Mouse (Mus musculus) limb, embryonic 15.5 days (tissue): ENCODE measurements at regions not wholly inside any gene's neighbourhood (a gene's known extent, or its start where the extent isn't known, plus 50 kb on each side); places are given as distances from the start of the nearest gene placed in this dataset.

Experiments
- ATAC-seq: fragments of 200-750 bp; cut with Nextera tagmentation; 2 replicates; pipeline ENCODE4 v1.8.0; 2017; ENCODE audit warnings: low read depth, moderate TSS enrichment; ENCODE audit not compliant: insufficient number of reproducible peaks, low FRiP score, low TSS enrichment
- H3K27ac ChIP-seq: fragments of 300-500 bp; sonication (generic); 2 replicates; pipeline ENCODE4 v1.5.1; 2015; ENCODE audit warnings: moderate library complexity, mild to moderate bottlenecking, inconsistent platforms
- H3K27me3 ChIP-seq: fragments of 300-500 bp; sonication (generic); 2 replicates; pipeline ENCODE4 v1.6.1; 2015; ENCODE audit warnings: inconsistent platforms
- H3K36me3 ChIP-seq: fragments of 300-500 bp; sonication (generic); 2 replicates; pipeline ENCODE4 v1.6.1; 2015; ENCODE audit warnings: inconsistent platforms
- H3K4me1 ChIP-seq: fragments of 300-500 bp; sonication (generic); 2 replicates; pipeline ENCODE4 v1.6.1; 2015; ENCODE audit warnings: inconsistent platforms
- H3K4me2 ChIP-seq: fragments of 300-500 bp; sonication (generic); 2 replicates; pipeline ENCODE4 v1.6.1; 2015; ENCODE audit warnings: mild to moderate bottlenecking, inconsistent platforms
- H3K4me3 ChIP-seq: fragments of 300-500 bp; sonication (generic); 2 replicates; pipeline ENCODE4 v1.5.1; 2015; ENCODE audit warnings: mild to moderate bottlenecking, inconsistent platforms
- H3K9ac ChIP-seq: fragments of 300-500 bp; sonication (generic); 2 replicates; pipeline ENCODE4 v1.6.1; 2015; ENCODE audit warnings: inconsistent platforms
- H3K9me3 ChIP-seq: fragments of 300-500 bp; sonication (generic); 2 replicates; pipeline ENCODE4 v1.6.1; 2016; ENCODE audit warnings: inconsistent platforms
- whole genome bisulfite sequencing: fragments of 180-500 bp; shearing (Covaris S2); methylation state at CpG from one replicate; pipeline ENCODE4 v1.1.7; 2015; 5-methylcytosine and 5-hydroxymethylcytosine counted together

- H3K4me3 ChIP-seq: no peak overlapping the region
- WGBS: 66% methylated on average over 13 of the region's 13 CpGs
- no peak for ATAC-seq
- no peaks in the 10 kb centered on the region for H3K4me1 ChIP-seq
- H3K36me3 ChIP-seq: no peaks in the 10 kb centered on the region
- no peak overlapping the region for H3K4me2 ChIP-seq
- H3K27me3 ChIP-seq: no peaks in the 10 kb centered on the region
- H3K27ac ChIP-seq: no peak overlapping the region
- H3K9ac ChIP-seq: no peak overlapping the region
- H3K9me3 ChIP-seq: no peaks in the 10 kb centered on the region
Measured at GRCm38 (mm10) chr7:35938123-35938869, 135.5 kb upstream of the Zfp507 start.

- Histone ChIP-seq H3K27me3 (peaks cover 15% of the 10 kb centered on the region), H3K4me1 (0 out of 2 replicates have a peak, but pooled peaks cover 2% of the 10 kb centered on the region), H3K9ac (no peak overlapping the region), H3K4me2 (no peak overlapping the region), H3K36me3 (no peaks in the 10 kb centered on the region), H3K27ac (no peak overlapping the region), H3K4me3 (no peak overlapping the region), H3K9me3 (no peaks in the 10 kb centered on the region)
- ATAC-seq: no peak
- WGBS: 84% methylated on average over 4 of the region's 4 CpGs
Measured at GRCm38 (mm10) chr7:35926749-35927148, 123.9 kb upstream of the Zfp507 start.

DNA sequence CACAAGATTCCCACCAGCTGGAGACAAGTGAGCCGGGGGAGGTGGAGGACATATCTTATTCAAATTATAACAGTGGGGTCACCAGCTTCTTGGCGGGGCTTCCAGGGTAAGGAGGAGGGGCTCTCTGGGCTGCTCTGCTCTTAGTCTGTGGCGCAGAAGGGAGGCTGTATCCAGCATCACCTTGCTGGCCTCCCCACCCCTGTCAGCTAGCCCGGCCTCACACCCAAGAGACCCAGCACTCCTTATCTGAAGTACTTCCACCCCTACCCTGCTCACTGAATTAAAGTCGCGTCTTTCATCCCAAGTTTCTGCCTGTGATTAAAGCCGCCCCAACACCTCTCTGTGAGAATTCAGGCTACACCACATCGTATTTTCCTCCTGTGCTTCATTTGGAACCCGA lies 119.8 kb upstream of the Zfp507 start:
- H3K4me3 ChIP-seq: no peak overlapping the region
- no peak for ATAC-seq

GRCm38 (mm10) chr7:35920884-35921283 lies 118.1 kb upstream of the Zfp507 start:
- Histone ChIP-seq H3K36me3 (no peaks in the 10 kb centered on the region), H3K27me3 (peaks cover 25% of the 10 kb centered on the region), H3K4me3 (no peak overlapping the region), H3K4me1 (0 out of 2 replicates have a peak, but pooled peaks cover 9% of the 10 kb centered on the region), H3K9ac (no peak overlapping the region), H3K4me2 (no peak overlapping the region), H3K9me3 (no peaks in the 10 kb centered on the region), H3K27ac (no peak overlapping the region)
- ATAC-seq: no peak
- 43% methylated on average over 9 of the region's 9 CpGs for WGBS

More for the DNA sequence above, 119.8 kb upstream of the Zfp507 start:
- peaks cover 22% of the 10 kb centered on the region for H3K27me3 ChIP-seq
- 0 out of 2 replicates have a peak overlapping the region, but pooled peaks have one; percentile 1 for H3K4me2 ChIP-seq
- no peak overlapping the region for H3K9ac ChIP-seq
- H3K9me3 ChIP-seq: no peaks in the 10 kb centered on the region
- 33% methylated on average over 9 of the region's 9 CpGs for WGBS
- H3K27ac ChIP-seq: no peak overlapping the region
- no peaks in the 10 kb centered on the region for H3K36me3 ChIP-seq
- 0 out of 2 replicates have a peak, but pooled peaks cover 9% of the 10 kb centered on the region for H3K4me1 ChIP-seq

DNA sequence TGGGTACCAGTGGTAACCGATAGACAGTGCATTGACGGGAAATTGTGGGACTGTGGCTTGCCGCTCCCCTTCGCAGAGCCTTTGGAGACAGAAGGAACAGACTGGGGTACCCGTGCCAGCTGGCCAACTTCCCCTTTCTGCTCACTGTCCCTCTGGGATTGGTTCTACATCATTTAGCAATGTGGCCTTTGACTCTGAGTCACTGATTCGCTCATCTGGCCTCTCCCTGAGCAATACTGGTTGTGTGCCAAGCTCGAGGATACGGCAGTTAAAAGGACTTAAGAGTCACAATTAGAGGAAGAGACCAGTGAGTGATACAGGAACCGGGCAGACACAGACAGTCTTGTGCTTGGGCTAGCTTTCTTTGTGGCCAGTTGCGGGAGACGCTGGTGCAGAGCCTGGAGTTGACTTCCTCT lies 117.4 kb upstream of the Zfp507 start:
- 75% methylated on average over 11 of the region's 11 CpGs for WGBS
- no peak overlapping the region for H3K9ac ChIP-seq
- no peak overlapping the region for H3K27ac ChIP-seq
- H3K9me3 ChIP-seq: no peaks in the 10 kb centered on the region
- ATAC-seq: no peak
- H3K4me3 ChIP-seq: no peak overlapping the region
- no peak overlapping the region for H3K4me2 ChIP-seq
- peaks cover 25% of the 10 kb centered on the region for H3K27me3 ChIP-seq
- no peaks in the 10 kb centered on the region for H3K36me3 ChIP-seq
- H3K4me1 ChIP-seq: 0 out of 2 replicates have a peak, but pooled peaks cover 9% of the 10 kb centered on the region

GRCm38 (mm10) chr7:35910109-35910706 lies 107.4 kb upstream of the Zfp507 start:
- WGBS: 58% methylated on average over 8 of the region's 8 CpGs
- H3K36me3 ChIP-seq: no peaks in the 10 kb centered on the region
- H3K27ac ChIP-seq: no peak overlapping the region
- H3K4me3 ChIP-seq: no peak overlapping the region
- no peak for ATAC-seq
- no peaks in the 10 kb centered on the region for H3K9me3 ChIP-seq
- 0 out of 2 replicates have a peak, but pooled peaks cover 4% of the 10 kb centered on the region for H3K4me1 ChIP-seq
- no peak overlapping the region for H3K9ac ChIP-seq
- no peaks in the 10 kb centered on the region for H3K27me3 ChIP-seq
- H3K4me2 ChIP-seq: no peak overlapping the region

DNA sequence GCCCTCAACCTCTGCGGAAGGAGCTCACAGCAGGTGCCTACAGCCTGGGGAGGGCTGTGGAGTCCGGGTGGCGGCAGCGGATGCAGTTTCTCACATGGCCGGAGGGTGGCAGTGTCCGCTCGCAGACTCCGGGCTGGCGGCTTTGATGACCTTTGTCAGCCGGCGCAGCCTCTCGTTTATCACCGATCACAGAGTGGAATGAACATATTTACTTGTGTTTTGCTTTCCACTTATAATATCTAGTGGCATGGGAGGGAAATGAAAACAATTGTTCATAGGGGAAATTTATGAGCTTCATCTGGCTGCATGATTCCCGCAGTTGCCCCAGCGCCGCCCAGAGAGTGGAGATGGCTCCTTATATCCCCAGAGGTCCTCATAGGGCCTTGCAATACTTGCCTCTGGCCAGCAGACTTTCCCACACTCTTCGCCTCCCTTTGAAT lies 99.2 kb upstream of the Zfp507 start:
- no peak overlapping the region for H3K4me3 ChIP-seq
- 6% methylated on average over 17 of the region's 17 CpGs for WGBS

DNA sequence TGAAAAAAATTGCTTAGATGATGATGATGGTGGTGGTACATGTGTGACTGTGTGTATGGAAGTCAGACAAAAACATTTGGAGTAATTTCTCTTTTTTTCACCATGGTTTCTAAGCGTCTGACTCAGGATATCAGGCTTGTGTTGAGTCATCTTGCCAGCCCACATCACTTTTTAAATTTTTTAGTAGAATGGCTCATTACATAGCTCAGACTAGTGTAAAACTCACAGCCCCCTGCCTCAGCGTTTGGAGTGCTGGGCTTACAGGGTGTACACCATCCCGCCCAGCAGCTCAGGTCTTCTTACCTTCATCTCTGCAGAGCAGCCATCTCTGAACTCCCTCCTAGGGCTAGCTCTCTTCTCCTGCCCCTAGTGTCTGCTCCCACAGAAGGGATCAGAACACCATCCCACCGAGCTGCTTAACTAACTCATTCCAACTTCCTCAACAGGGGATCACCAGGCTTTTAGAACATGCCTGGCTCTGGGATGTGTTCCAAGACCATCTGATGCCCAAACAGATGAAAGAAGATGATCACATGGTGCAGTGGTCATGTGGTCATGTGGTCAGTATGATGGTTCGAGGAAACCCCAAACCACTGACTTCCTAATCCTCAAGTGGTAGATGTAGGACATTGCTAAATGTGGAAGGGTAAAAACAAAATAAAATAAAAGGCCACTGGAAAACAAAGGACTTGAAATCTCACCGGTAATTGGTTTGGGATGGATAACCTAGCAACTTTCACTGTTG lies 96.1 kb upstream of the Zfp507 start:
- Histone ChIP-seq H3K4me3 (no peak overlapping the region), H3K36me3 (no peaks in the 10 kb centered on the region), H3K4me2 (no peak overlapping the region), H3K27me3 (peaks cover 5% of the 10 kb centered on the region), H3K9me3 (no peaks in the 10 kb centered on the region), H3K4me1 (peaks cover 9% of the 10 kb centered on the region; the same call in 1 of the 2 replicates), H3K9ac (no peak overlapping the region), H3K27ac (no peak overlapping the region)
- no peak for ATAC-seq
- WGBS: 81% methylated on average over 6 of the region's 6 CpGs

More for the DNA sequence above, 99.2 kb upstream of the Zfp507 start:
- H3K4me1 ChIP-seq: peaks cover 10% of the 10 kb centered on the region; the same call in 1 of the 2 replicates
- peak overlapping the region; percentile 21; the same call in 1 of the 2 replicates for H3K4me2 ChIP-seq
- no peak for ATAC-seq
- H3K27ac ChIP-seq: no peak overlapping the region
- no peaks in the 10 kb centered on the region for H3K36me3 ChIP-seq
- H3K27me3 ChIP-seq: peaks cover 5% of the 10 kb centered on the region
- no peak overlapping the region for H3K9ac ChIP-seq
- no peaks in the 10 kb centered on the region for H3K9me3 ChIP-seq

DNA sequence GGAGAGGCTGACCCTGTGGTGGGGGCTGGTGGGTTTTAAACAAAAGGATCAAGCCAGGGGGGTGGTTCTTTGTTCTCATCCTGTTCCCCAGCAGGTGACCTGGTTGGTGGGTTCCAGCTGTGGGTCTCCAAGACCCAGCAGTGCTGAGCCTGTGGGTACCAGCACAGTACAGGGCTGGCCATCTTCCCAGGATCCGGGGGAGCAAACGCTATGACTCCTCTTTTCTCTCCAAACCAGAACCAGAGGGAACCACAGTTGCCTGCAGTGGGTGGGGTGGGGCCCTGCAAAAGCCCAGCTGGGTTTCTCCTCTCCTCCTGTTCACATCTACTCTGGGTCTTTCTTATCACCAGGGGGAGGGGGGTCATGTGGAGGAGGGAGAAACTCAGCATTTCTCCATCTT lies 90.5 kb upstream of the Zfp507 start:
- H3K27me3 ChIP-seq: no peaks in the 10 kb centered on the region; the same call in 1 of the 2 replicates
- WGBS: 30% methylated on average over 2 of the region's 2 CpGs
- no peak overlapping the region for H3K4me2 ChIP-seq
- no peak overlapping the region for H3K9ac ChIP-seq
- H3K36me3 ChIP-seq: no peaks in the 10 kb centered on the region
- H3K4me1 ChIP-seq: 0 out of 2 replicates have a peak, but pooled peaks cover 2% of the 10 kb centered on the region
- no peaks in the 10 kb centered on the region for H3K9me3 ChIP-seq
- no peak overlapping the region for H3K4me3 ChIP-seq
- no peak overlapping the region for H3K27ac ChIP-seq
- no peak for ATAC-seq

DNA sequence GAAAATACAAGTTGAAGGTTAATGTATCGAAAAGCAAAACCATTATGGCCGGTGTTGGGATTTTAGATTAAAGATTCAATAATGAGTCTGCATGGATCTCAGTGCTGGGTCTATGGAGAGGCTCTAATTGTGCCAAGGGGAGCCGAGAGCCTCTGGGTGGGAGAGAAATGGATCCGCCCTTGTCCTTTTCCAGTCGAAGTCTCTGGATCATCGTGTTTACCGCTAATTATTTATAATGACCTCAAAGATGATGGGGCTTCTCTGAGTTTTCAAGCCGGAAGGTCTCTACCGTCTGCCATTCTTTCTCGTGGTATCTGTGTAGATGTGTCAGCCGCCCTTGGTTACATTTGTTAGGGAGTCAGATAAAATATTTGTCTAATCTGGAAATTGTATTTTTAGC lies 83.2 kb upstream of the Zfp507 start:
- 80% methylated on average over 11 of the region's 11 CpGs for WGBS
- no peak for ATAC-seq
- no peak overlapping the region for H3K27ac ChIP-seq

GRCm38 (mm10) chr7:35879755-35880304 lies 77.0 kb upstream of the Zfp507 start:
- no peak for ATAC-seq
- WGBS: 46% methylated on average over 9 of the region's 9 CpGs
- Histone ChIP-seq H3K9me3 (no peaks in the 10 kb centered on the region), H3K27ac (no peak overlapping the region), H3K36me3 (no peaks in the 10 kb centered on the region), H3K4me3 (no peak overlapping the region), H3K9ac (no peak overlapping the region), H3K4me1 (peaks cover 15% of the 10 kb centered on the region), H3K27me3 (no peaks in the 10 kb centered on the region), H3K4me2 (no peak overlapping the region)

More for the DNA sequence above, 83.2 kb upstream of the Zfp507 start:
- no peaks in the 10 kb centered on the region for H3K36me3 ChIP-seq
- no peak overlapping the region for H3K4me2 ChIP-seq
- H3K4me1 ChIP-seq: no peaks in the 10 kb centered on the region
- no peaks in the 10 kb centered on the region for H3K9me3 ChIP-seq
- no peak overlapping the region for H3K4me3 ChIP-seq
- H3K9ac ChIP-seq: no peak overlapping the region
- no peaks in the 10 kb centered on the region; the same call in 1 of the 2 replicates for H3K27me3 ChIP-seq
